Mouse (Mus musculus) right cerebral cortex, postnatal 10 days (tissue): Measurements from ENCODE around the gene Mmp27.

ENCODE experiments used
- DNase-seq, 2 experiments: peaks; one replicate each; pipeline ENCODE4 v3.0.0; 2021; ENCODE audit warnings: low spot score in 2 of 2

Gene Mmp27

DNA sequence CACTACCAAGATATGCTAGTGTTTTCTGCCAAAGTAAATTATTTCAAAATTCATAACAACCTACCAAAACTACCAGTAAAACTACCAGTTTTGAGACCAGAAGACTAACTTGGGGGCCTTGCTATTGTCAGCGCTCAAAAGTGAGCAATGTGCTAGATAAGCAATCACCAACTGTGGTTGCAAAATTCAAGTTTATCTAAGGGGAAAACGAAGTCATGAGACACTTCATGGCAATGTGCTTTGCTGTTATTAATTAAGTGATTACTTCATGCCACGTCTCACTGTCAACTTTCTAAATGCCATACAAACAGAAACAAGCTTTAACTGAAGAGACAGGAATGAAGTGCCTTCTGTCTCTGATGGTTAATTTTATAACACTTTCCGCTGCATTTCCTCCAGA lies at the start of gene Mmp27:
Mmp27 (plus strand) TSS at position 235 of the 400 bp plus-strand sequence.
- DNase-seq, result no peak

DNA sequence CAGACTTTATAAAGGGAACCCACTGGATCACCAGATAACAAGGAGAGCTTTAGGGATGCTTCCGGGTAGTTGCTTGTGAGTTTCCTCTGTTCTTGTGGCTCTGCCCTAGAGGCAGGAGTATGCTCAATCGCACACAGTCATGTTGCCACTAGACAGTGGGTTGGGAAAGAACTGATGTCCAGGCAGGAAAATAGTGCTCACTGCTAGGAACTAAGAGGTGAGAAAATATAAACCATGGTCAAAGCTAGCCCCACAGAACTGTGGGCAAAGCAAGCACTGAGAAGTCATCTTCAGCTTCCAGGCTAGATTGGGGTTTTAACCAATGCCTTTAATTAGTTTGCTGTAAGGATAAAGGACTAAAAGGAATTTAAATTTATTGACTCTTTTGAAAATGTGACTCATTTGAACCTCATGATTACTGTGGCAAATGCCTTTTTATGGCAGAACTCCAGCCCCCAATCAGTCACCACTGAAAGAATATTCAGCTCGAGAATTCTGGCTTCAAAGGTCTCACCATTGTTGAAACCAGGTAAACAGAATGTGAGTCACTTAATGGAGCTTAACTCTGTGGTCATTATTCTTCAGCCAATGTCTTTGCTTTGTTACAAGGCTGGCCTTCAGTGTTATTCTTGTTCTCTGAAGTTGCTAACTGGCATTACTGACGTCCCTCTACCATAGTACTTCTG lies 44.8 kb upstream of the Mmp27 start:
- no peak for DNase-seq

DNA sequence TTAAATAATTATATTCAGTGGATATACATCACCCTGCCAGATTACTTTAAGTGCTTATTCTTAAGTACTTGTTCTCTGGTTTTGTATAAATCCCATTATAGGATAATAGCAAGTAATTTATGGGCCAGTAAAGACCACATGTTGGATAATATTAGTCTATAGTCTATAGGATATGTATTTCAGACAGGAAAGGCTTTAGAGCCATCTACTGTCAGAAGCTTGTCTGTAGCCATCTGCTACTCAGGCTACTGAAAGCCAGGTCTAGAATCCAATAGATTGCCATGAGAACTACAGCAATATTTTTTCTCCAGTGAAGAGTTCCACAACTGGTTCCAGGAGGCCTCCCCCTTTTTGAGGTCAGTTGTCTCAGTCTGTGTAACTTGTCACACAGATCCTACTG lies 28.4 kb upstream of the Mmp27 start:
- DNase-seq, result no peak

- DNase-seq, result no peak
Observed at GRCm38 (mm10) chr9:7544923-7545457, 26.2 kb upstream of the Mmp27 start.

GRCm38 (mm10) chr9:7545471-7545870 lies 25.7 kb upstream of the Mmp27 start:
- peak; percentile 20 to 27 for DNase-seq

DNA sequence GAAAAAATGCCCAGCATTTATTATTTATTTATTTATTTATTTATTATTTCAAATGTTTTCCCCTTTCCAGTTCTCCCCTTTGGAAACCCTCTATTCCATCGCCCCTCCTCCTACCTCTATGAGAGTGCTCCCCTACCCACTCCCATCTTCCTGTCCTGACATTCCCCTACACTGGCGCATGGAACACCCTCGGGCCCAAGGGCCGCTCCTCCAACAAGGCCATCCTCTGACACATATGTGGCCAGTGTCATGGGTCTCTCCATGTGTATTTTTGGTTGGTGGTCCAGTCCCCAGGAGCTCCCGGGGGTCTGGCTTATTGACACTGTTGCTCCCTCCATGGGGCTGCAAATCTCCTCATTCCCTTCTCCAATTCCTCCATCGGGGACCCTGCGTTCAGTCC lies 25.3 kb upstream of the Mmp27 start:
- no peak for DNase-seq

GRCm38 (mm10) chr9:7551943-7552342 lies 19.3 kb upstream of the Mmp27 start:
- DNase-seq, result no peak

- DNase-seq, result no peak
Observed at GRCm38 (mm10) chr9:7553536-7553935, 17.7 kb upstream of the Mmp27 start.

- no peak for DNase-seq
Observed at GRCm38 (mm10) chr9:7554382-7554781, 16.8 kb upstream of the Mmp27 start.

GRCm38 (mm10) chr9:7558221-7559017 lies 12.8 kb upstream of the Mmp27 start, which contains the start of gene Mmp8:
TSS of gene Mmp8 (plus strand) at chr9:7558456.
- no peak for DNase-seq

DNA sequence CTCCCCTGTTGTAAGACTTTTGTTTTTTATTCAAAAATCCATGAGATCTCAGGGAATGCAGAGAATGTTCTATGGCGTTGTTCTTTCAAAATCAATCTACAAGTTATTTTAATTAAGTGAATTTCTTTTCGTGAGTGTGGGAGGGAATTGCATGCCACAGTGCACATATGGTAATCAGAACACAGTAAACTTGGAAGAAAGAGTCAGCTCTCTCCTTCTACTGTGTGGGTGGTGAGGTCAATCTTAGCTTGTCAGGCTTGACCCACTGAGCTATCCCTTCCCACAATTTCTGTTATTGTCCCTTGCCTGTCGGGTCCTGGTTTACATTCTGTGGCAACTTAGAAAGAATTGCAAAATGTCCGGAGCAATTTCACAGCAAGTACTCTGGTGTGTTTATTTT lies 11.2 kb upstream of the Mmp27 start:
- no peak for DNase-seq

DNA sequence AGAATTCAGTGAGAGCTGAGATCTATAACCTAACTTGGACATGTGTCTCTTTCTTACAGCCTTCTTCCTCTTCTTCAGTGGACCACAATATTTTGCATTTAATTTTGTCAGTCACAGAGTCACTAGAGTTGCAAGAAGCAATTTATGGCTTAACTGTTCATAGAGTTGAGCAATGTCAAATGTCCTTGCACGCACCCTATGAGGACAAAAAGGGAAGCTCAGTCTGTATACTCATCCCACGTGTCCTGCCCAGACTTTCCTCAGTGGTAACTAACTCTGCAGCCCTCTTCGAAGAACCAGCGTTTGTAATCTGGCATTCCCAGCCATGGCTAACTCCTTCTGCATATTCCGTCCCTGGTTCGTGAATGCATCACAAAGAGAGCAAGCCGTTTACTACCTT lies 3.8 kb upstream of the Mmp27 start:
- no peak for DNase-seq

DNA sequence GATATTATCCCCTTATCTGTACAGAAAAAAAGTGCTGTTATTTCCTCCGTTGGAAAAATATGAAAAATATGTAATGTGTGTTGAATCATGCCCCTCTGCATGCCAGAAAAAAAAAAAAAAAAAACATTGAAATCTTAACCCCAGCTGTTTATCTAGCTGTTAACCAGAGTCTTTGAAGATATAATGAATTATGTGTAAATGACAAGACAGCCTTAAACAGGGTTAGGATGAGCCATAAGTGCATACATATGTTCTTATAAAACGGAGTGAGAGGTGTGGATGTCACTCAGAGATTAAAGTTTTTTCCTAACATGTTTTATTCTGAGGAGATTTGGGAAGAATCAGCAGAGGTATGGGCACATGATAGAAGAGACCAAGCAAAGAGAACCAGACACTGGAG lies 3.3 kb upstream of the Mmp27 start:
- DNase-seq, result no peak

GRCm38 (mm10) chr9:7570485-7570884 lies 711 bp upstream of the Mmp27 start:
- no peak for DNase-seq

- DNase-seq, result no peak
Observed at GRCm38 (mm10) chr9:7572188-7572587, 992 bp downstream of the Mmp27 start.

DNA sequence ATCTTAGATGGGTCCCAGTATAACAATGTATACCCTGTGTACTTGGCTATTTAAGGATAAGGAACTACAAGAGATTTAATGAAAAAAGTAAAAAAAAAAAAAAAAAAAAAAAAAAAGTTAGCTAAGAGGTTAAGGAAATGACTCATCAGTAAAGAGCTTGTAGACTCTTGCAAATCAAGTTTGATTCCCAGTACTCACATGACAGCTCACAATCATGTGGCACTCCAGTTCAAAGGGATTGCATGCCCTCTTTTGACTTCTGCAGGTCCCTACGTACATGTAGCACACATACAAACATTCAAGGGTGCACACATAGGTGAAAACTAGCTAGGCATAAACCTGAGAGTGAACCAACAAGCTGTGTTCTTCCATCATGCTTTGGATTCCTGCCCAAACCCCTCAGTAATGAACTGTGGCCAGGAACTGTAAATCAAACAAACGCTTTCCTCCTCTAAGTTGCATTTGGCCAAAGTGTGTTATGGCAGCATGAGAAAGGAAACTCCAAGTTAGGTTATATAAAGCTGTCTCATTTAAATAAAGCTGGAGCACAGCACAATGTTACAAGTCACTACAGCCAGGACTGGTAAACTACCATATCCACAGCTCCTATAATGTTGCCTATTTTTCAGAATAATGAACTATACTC lies 1.6 kb downstream of the Mmp27 start:
- DNase-seq, result no peak

DNA sequence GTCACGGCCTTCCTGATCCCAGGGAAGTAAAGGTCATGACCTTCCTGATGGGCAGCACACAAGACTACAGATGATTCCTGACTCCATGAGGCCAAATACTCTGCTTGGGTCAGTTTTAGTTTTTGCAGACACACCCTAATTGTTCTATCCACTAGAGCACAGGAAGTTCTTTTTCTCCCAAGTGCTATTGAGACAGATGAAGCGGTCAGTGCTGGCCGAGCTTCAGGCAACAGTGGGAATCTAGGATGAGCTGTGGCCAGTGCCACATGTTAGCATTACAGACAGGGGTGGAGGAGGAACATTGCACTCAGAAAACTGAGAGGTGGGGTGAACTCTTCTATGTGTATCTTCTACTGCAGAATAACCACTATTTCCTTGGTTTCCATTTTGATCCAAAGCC lies 4.3 kb downstream of the Mmp27 start:
- no peak for DNase-seq

DNA sequence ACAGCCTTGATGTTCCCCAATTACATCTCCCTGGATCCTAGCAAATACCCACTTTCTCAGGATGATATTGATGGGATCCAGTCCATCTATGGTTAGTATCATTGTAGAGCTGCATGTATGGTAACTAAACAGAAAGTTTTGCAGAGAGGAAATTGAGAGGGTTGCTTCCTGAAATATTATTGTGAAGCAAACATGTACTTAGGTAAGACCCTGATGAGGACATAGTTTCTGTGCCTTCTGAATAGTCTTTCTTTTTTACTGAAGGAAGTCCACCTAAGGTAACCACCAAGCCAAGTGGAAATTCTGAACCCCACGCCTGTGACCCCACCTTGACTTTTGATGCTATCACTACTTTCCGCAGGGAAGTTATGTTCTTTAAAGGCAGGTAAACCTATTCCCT lies 6.2 kb downstream of the Mmp27 start:
- DNase-seq, result no peak

- no peak for DNase-seq
Observed at GRCm38 (mm10) chr9:7590063-7590462, 18.9 kb downstream of the Mmp27 start.

DNA sequence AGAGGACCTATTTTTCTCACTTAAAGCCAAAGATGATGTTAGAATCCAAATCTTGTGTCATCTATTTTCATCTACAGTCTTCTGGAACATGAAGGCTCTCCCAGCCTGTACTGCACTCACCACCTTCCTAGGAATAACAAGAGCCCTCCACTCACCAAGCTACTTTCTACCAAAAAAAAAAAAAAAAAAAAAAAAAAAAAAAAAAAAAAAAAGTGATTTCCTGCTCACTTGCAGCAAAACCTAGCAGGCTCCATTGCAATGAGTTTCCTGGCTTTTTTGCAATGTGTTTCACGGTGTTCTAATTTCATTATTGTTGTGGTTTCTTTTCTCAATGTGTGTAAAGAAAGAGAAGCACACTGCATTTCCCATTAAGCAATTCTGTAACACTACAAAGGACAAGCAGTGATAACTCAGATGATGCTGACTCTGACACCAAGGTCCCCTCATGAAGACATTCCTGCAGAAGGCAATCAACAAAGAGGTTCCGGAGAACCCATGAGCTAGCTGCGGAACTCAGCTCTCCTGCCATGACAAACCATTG lies 22.1 kb downstream of the Mmp27 start:
- no peak for DNase-seq

DNA sequence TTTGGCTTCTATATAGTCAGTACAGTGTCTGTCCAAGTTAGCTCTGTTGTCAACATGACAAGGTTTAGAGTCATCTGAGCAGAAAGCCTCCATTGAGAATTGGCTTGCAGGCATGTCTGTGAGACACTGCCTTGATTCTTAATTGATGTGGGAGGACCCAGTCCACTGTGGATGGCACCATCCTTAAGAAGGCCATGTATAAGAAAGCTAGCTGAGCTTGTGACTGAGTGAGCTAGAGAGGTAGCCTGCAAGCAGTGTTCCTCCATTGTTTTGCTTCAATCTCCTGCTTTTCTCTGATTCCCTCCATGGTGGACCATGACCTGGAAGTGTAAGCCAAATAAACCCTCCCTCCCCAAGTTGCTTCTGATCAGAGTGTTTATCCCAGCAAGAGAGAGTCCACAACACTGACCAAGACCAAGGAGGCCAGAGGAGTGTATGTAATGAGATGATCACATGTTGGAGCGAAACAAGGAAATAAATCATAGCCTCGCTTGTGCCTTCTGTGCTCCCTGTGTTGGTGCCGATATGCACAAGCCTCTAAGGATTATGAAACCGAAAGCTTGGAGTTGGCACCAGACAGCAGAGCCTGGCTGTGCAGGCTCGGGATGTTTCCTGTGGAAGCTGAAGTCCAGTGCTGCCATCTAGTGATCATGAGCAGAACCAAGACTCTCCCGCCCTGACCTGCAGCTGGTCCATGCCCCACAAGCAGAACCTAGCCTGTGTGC lies 23.8 kb downstream of the Mmp27 start:
- DNase-seq, result peak; percentile 88 to 90
